Mouse (Mus musculus) frontal cortex, adult (tissue): ENCODE data around the gene Lgr6.

Experiments used
- ATAC-seq: cut with Nextera tagmentation; 2 replicates; pipeline ENCODE4 v1.9.2; 2017; ENCODE audit warnings: mild to moderate bottlenecking, moderate library complexity, mixed read lengths; ENCODE audit not compliant: low TSS enrichment

The Lgr6 gene

GRCm38 (mm10) chr1:135105124-135105523, at the start of gene Lgr6:
Gene Lgr6, minus strand, starts transcription at chr1:135105276.
- no peak for ATAC-seq

- peak; percentile 68 for ATAC-seq
Measured at GRCm38 (mm10) chr1:135154411-135154959, 49.4 kb upstream of the Lgr6 start.

- ATAC-seq = peak; percentile 3
Measured at GRCm38 (mm10) chr1:135154011-135154410, 48.9 kb upstream of the Lgr6 start.

GRCm38 (mm10) chr1:135148996-135149395, 43.9 kb upstream of the Lgr6 start:
- no peak for ATAC-seq

GRCm38 (mm10) chr1:135148476-135148875, 43.4 kb upstream of the Lgr6 start:
- no peak for ATAC-seq

- ATAC-seq = peak; percentile 11; the same call in 1 of the 2 replicates
Measured at GRCm38 (mm10) chr1:135147702-135148058, 42.6 kb upstream of the Lgr6 start.

- peak; percentile 36 for ATAC-seq
Measured at GRCm38 (mm10) chr1:135146946-135147701, 42.0 kb upstream of the Lgr6 start.

GRCm38 (mm10) chr1:135146077-135146945, 41.2 kb upstream of the Lgr6 start, which contains the start of gene Arl8a:
Gene Arl8a, plus strand, starts transcription at chr1:135146824.
- ATAC-seq = peak; percentile 77

GRCm38 (mm10) chr1:135143940-135144339, 38.9 kb upstream of the Lgr6 start:
- no peak for ATAC-seq

- no peak for ATAC-seq
Measured at GRCm38 (mm10) chr1:135142452-135142851, 37.4 kb upstream of the Lgr6 start.

GRCm38 (mm10) chr1:135139906-135140305, 34.8 kb upstream of the Lgr6 start:
- ATAC-seq = no peak

- peak; percentile 68 for ATAC-seq
Measured at GRCm38 (mm10) chr1:135136500-135136899, 31.4 kb upstream of the Lgr6 start.

GRCm38 (mm10) chr1:135135111-135135787, 30.2 kb upstream of the Lgr6 start:
- no peak for ATAC-seq

GRCm38 (mm10) chr1:135133678-135134435, 28.8 kb upstream of the Lgr6 start:
- no peak for ATAC-seq

GRCm38 (mm10) chr1:135132893-135133369, 27.9 kb upstream of the Lgr6 start:
- ATAC-seq = no peak

- 0 out of 2 replicates have a peak, but pooled peaks have one; percentile 14 for ATAC-seq
Measured at GRCm38 (mm10) chr1:135132473-135132872, 27.4 kb upstream of the Lgr6 start, which contains the start of gene Ptpn7. Gene Ptpn7, plus strand, starts transcription at chr1:135132700.

- ATAC-seq = no peak
Measured at GRCm38 (mm10) chr1:135131560-135131959, 26.5 kb upstream of the Lgr6 start.

- no peak for ATAC-seq
Measured at GRCm38 (mm10) chr1:135131034-135131433, 26.0 kb upstream of the Lgr6 start.

GRCm38 (mm10) chr1:135130376-135131018, 25.4 kb upstream of the Lgr6 start:
- ATAC-seq = no peak

- ATAC-seq = no peak
Measured at GRCm38 (mm10) chr1:135129543-135130183, 24.6 kb upstream of the Lgr6 start.
